Mouse (Mus musculus): ENCODE measurements around the gene Chst14. TPM values are rescaled to one million over a fixed set of nuclear protein-coding genes. Genes with fewer than 3 reads are reported as not detected.

Gene Chst14
- 37.5 and 38.0 TPM in 2 replicates for polyA plus RNA-seq (2014; fragmentation: Nextera tagmentation; extraction: Ambion mirVana)

- peak within 1 kb of the TSS; percentile 80 for H3K9ac ChIP-seq (replicated peaks; ENCODE audit: low read depth, low read length)
- H3K4me1 ChIP-seq (ENCODE audit: control insufficient read depth, insufficient read depth, low read length): peaks cover 19% of the 10 kb centered on the region; the same call in 1 of the 2 replicates
- H3K4me2 ChIP-seq (replicated peaks; ENCODE audit: low read depth, low read length): peak within 1 kb of the TSS; percentile 72
- H3K36me3 ChIP-seq (ENCODE audit: control insufficient read depth, insufficient read depth, low read length): peaks cover 5% of the 10 kb centered on the region; the same call in 1 of the 2 replicates
- peak within 1 kb of the TSS; percentile 71 for H3K4me3 ChIP-seq (ENCODE audit: low read depth, low read length)
- H3K27ac ChIP-seq (ENCODE audit: low read length): peak within 1 kb of the TSS; percentile 74; the same call in 1 of the 2 replicates
- peak; percentile 93 for ATAC-seq (ENCODE audit: insufficient number of reproducible peaks, insufficient read depth, low FRiP score, low read depth)
- H3K27me3 ChIP-seq (ENCODE audit: control insufficient read depth, insufficient read depth, low read length): no peaks in the 10 kb centered on the region
- under 1% methylated on average over 46 of the region's 47 CpGs for WGBS
- H3K9me3 ChIP-seq (ENCODE audit: control insufficient read depth, low read depth, low read length): no peaks in the 10 kb centered on the region
Observed at GRCm38 (mm10) chr2:118926361-118926997, at the start of gene Chst14. Gene Chst14, plus strand, starts transcription at chr2:118926496.

- no peak for ATAC-seq (ENCODE audit: insufficient number of reproducible peaks, insufficient read depth, low FRiP score, low read depth)
- Histone ChIP-seq H3K4me3 (ENCODE audit: low read depth, low read length) (no peak overlapping the region), H3K4me2 (replicated peaks; ENCODE audit: low read depth, low read length) (no peak overlapping the region), H3K27me3 (ENCODE audit: control insufficient read depth, insufficient read depth, low read length) (no peaks in the 10 kb centered on the region), H3K9me3 (ENCODE audit: control insufficient read depth, low read depth, low read length) (no peaks in the 10 kb centered on the region), H3K4me1 (ENCODE audit: control insufficient read depth, insufficient read depth, low read length) (0 out of 2 replicates have a peak, but pooled peaks cover 4% of the 10 kb centered on the region), H3K27ac (ENCODE audit: low read length) (no peak overlapping the region), H3K36me3 (ENCODE audit: control insufficient read depth, insufficient read depth, low read length) (peaks cover 2% of the 10 kb centered on the region; the same call in 1 of the 2 replicates), H3K9ac (replicated peaks; ENCODE audit: low read depth, low read length) (no peak overlapping the region)
- WGBS: 85% methylated on average over 4 of the region's 4 CpGs
Observed at GRCm38 (mm10) chr2:118881019-118881418, 45.3 kb upstream of the Chst14 start.

GRCm38 (mm10) chr2:118881956-118882355 lies 44.3 kb upstream of the Chst14 start:
- H3K27me3 ChIP-seq (ENCODE audit: control insufficient read depth, insufficient read depth, low read length): no peaks in the 10 kb centered on the region
- no peak overlapping the region for H3K4me2 ChIP-seq (replicated peaks; ENCODE audit: low read depth, low read length)
- peaks cover 2% of the 10 kb centered on the region; the same call in 1 of the 2 replicates for H3K36me3 ChIP-seq (ENCODE audit: control insufficient read depth, insufficient read depth, low read length)
- no peaks in the 10 kb centered on the region for H3K9me3 ChIP-seq (ENCODE audit: control insufficient read depth, low read depth, low read length)
- 83% methylated on average over 5 of the region's 5 CpGs for WGBS
- H3K9ac ChIP-seq (replicated peaks; ENCODE audit: low read depth, low read length): no peak overlapping the region
- no peak overlapping the region for H3K4me3 ChIP-seq (ENCODE audit: low read depth, low read length)
- no peak for ATAC-seq (ENCODE audit: insufficient number of reproducible peaks, insufficient read depth, low FRiP score, low read depth)
- no peak overlapping the region for H3K27ac ChIP-seq (ENCODE audit: low read length)
- H3K4me1 ChIP-seq (ENCODE audit: control insufficient read depth, insufficient read depth, low read length): 0 out of 2 replicates have a peak, but pooled peaks cover 4% of the 10 kb centered on the region

GRCm38 (mm10) chr2:118882840-118883679 lies 43.2 kb upstream of the Chst14 start:
- no peak overlapping the region for H3K27ac ChIP-seq (ENCODE audit: low read length)
- peak overlapping the region; percentile 29 for H3K4me3 ChIP-seq (ENCODE audit: low read depth, low read length)
- peak; percentile 79 for ATAC-seq (ENCODE audit: insufficient number of reproducible peaks, insufficient read depth, low FRiP score, low read depth)
- WGBS: 3% methylated on average over 32 of the region's 32 CpGs
- H3K4me1 ChIP-seq (ENCODE audit: control insufficient read depth, insufficient read depth, low read length): 0 out of 2 replicates have a peak, but pooled peaks cover 4% of the 10 kb centered on the region
- no peaks in the 10 kb centered on the region for H3K27me3 ChIP-seq (ENCODE audit: control insufficient read depth, insufficient read depth, low read length)
- peaks cover 2% of the 10 kb centered on the region; the same call in 1 of the 2 replicates for H3K36me3 ChIP-seq (ENCODE audit: control insufficient read depth, insufficient read depth, low read length)
- no peaks in the 10 kb centered on the region for H3K9me3 ChIP-seq (ENCODE audit: control insufficient read depth, low read depth, low read length)
- H3K9ac ChIP-seq (replicated peaks; ENCODE audit: low read depth, low read length): peak overlapping the region; percentile 43; the same call in 1 of the 2 replicates
- H3K4me2 ChIP-seq (replicated peaks; ENCODE audit: low read depth, low read length): peak overlapping the region; percentile 73

- H3K27me3 ChIP-seq (ENCODE audit: control insufficient read depth, insufficient read depth, low read length): no peaks in the 10 kb centered on the region
- H3K27ac ChIP-seq (ENCODE audit: low read length): no peak overlapping the region
- H3K36me3 ChIP-seq (ENCODE audit: control insufficient read depth, insufficient read depth, low read length): no peaks in the 10 kb centered on the region
- 62% methylated on average over 13 of the region's 13 CpGs for WGBS
- no peaks in the 10 kb centered on the region for H3K9me3 ChIP-seq (ENCODE audit: control insufficient read depth, low read depth, low read length)
- no peak for ATAC-seq (ENCODE audit: insufficient number of reproducible peaks, insufficient read depth, low FRiP score, low read depth)
- H3K4me1 ChIP-seq (ENCODE audit: control insufficient read depth, insufficient read depth, low read length): 0 out of 2 replicates have a peak, but pooled peaks cover 4% of the 10 kb centered on the region
- no peak overlapping the region for H3K9ac ChIP-seq (replicated peaks; ENCODE audit: low read depth, low read length)
- H3K4me2 ChIP-seq (replicated peaks; ENCODE audit: low read depth, low read length): no peak overlapping the region
- H3K4me3 ChIP-seq (ENCODE audit: low read depth, low read length): no peak overlapping the region
Observed at GRCm38 (mm10) chr2:118887440-118887839, 38.9 kb upstream of the Chst14 start.

GRCm38 (mm10) chr2:118887845-118888548 lies 38.3 kb upstream of the Chst14 start:
- H3K4me1 ChIP-seq (ENCODE audit: control insufficient read depth, insufficient read depth, low read length): 0 out of 2 replicates have a peak, but pooled peaks cover 2% of the 10 kb centered on the region
- WGBS: 22% methylated on average over 14 of the region's 14 CpGs
- no peak overlapping the region for H3K4me2 ChIP-seq (replicated peaks; ENCODE audit: low read depth, low read length)
- H3K27ac ChIP-seq (ENCODE audit: low read length): no peak overlapping the region
- no peaks in the 10 kb centered on the region for H3K27me3 ChIP-seq (ENCODE audit: control insufficient read depth, insufficient read depth, low read length)
- H3K9ac ChIP-seq (replicated peaks; ENCODE audit: low read depth, low read length): no peak overlapping the region
- H3K36me3 ChIP-seq (ENCODE audit: control insufficient read depth, insufficient read depth, low read length): no peaks in the 10 kb centered on the region
- ATAC-seq (ENCODE audit: insufficient number of reproducible peaks, insufficient read depth, low FRiP score, low read depth): peak; percentile 57; the same call in 1 of the 2 replicates
- H3K4me3 ChIP-seq (ENCODE audit: low read depth, low read length): no peak overlapping the region
- H3K9me3 ChIP-seq (ENCODE audit: control insufficient read depth, low read depth, low read length): no peaks in the 10 kb centered on the region

- Histone ChIP-seq H3K27ac (ENCODE audit: low read length) (no peak overlapping the region), H3K4me3 (ENCODE audit: low read depth, low read length) (no peak overlapping the region), H3K27me3 (ENCODE audit: control insufficient read depth, insufficient read depth, low read length) (peaks cover 11% of the 10 kb centered on the region; the same call in 1 of the 2 replicates), H3K9me3 (ENCODE audit: control insufficient read depth, low read depth, low read length) (no peaks in the 10 kb centered on the region), H3K4me2 (replicated peaks; ENCODE audit: low read depth, low read length) (no peak overlapping the region), H3K36me3 (ENCODE audit: control insufficient read depth, insufficient read depth, low read length) (no peaks in the 10 kb centered on the region), H3K9ac (replicated peaks; ENCODE audit: low read depth, low read length) (no peak overlapping the region), H3K4me1 (ENCODE audit: control insufficient read depth, insufficient read depth, low read length) (no peaks in the 10 kb centered on the region)
- 86% methylated on average over 4 of the region's 4 CpGs for WGBS
- no peak for ATAC-seq (ENCODE audit: insufficient number of reproducible peaks, insufficient read depth, low FRiP score, low read depth)
Observed at GRCm38 (mm10) chr2:118891173-118891572, 35.1 kb upstream of the Chst14 start.
